Mouse (Mus musculus) embryonic facial prominence, embryonic 13.5 days (tissue): ENCODE data around the gene Eng. TPM values are rescaled to one million over a fixed set of nuclear protein-coding genes. Genes with fewer than 3 reads are reported as not detected.
A peak's percentile ranks its signal among the peaks of the same experiment; 100 is the strongest.

Experiments
- ATAC-seq: fragments of 200-750 bp; cut with Nextera tagmentation; 2 replicates; pipeline ENCODE4 v1.8.0; 2017; ENCODE audit warnings: low read depth; ENCODE audit not compliant: insufficient number of reproducible peaks, insufficient read depth, low FRiP score, low TSS enrichment
- H3K27ac ChIP-seq: fragments of 300-500 bp; sonication (generic); 2 replicates; pipeline ENCODE4 v1.5.1; 2015; ENCODE audit warnings: moderate library complexity, mild to moderate bottlenecking, inconsistent platforms
- H3K27me3 ChIP-seq: fragments of 300-500 bp; sonication (generic); 2 replicates; pipeline ENCODE4 v1.6.1; 2015; ENCODE audit warnings: mild to moderate bottlenecking, inconsistent platforms
- H3K36me3 ChIP-seq: fragments of 300-500 bp; sonication (generic); 2 replicates; pipeline ENCODE4 v1.6.1; 2015; ENCODE audit warnings: mild to moderate bottlenecking, inconsistent platforms
- H3K4me1 ChIP-seq: fragments of 300-500 bp; sonication (generic); 2 replicates; pipeline ENCODE4 v1.6.1; 2015; ENCODE audit warnings: inconsistent platforms
- H3K4me2 ChIP-seq: fragments of 300-500 bp; sonication (generic); 2 replicates; pipeline ENCODE4 v1.6.1; 2015; ENCODE audit warnings: moderate library complexity, mild to moderate bottlenecking, inconsistent platforms
- H3K4me3 ChIP-seq: fragments of 300-500 bp; sonication (generic); 2 replicates; pipeline ENCODE4 v1.5.1; 2015; ENCODE audit warnings: mild to moderate bottlenecking, inconsistent platforms
- H3K9ac ChIP-seq: fragments of 300-500 bp; sonication (generic); 2 replicates; pipeline ENCODE4 v1.6.1; 2015; ENCODE audit warnings: mild to moderate bottlenecking, inconsistent platforms
- H3K9me3 ChIP-seq: fragments of 300-500 bp; sonication (generic); 2 replicates; pipeline ENCODE4 v1.6.1; 2016; ENCODE audit warnings: inconsistent platforms
- WGBS: fragments of 180-500 bp; shearing (Covaris S2); methylation state at CpG from one replicate; pipeline ENCODE4 v1.1.7; 2015; ENCODE audit warnings: mixed read lengths; 5-methylcytosine and 5-hydroxymethylcytosine counted together
- polyA plus RNA-seq: library from polyadenylated mRNA; unstranded; fragments of >200 nt; fragmentation: Nextera tagmentation; extraction: Ambion mirVana; gene quantifications from 2 replicates; pipeline ENCODE4 v1.2.1, GENCODE M21; 2015

Gene Eng
- polyA plus RNA-seq, 1 experiment from 2014 or later = 49.1 TPM

DNA sequence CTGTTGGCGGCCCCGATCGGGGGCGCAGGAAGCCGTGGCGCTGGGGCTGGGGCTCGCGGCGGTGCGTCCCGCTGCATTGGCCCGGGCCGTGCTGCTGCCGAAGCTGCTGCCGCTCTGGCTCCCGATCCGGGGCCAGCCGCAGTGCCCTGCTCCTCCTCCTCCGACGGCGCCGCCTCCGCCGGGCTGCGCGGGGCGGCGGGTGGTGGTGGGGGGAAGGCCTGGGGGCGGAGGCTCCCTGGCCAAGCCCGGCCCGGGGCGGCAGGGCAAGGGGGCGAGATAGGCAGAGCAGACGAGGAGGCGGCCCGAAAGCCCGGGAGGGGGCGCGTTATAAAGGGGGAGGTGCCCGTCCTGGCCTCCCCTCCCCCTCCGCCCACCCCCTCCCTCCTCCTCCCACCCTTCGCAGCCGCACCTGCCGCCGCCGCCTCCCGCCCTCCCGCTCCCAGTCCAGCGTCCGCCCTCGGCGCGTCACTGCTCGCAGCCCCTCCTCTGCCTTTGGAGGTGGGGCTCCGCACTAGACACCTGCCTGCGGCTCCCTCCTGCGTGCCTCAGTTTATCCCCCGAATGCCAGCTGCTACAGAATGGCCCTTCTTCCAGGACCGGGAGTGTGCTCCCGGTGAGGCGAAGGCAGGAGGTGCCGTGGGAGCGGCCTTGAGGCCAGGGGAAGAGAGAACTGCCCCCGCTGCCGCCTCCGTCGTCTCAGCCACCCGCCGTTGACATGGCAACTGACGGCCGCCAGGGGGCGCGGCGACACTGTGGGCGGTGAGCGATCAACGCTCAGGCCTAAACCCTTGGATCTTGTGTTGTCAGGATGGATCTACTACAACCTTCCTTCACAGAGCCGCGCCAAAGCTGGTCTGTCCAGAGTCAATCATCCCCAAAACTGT, 66.8 kb downstream of the Eng start, which contains the start of gene Cdk9:
Gene Cdk9 (minus strand): TSS at position 143 of the 884 bp plus-strand sequence.
- H3K4me2 ChIP-seq = peak within 1 kb of the TSS; percentile 93
- H3K27me3 ChIP-seq = no peaks in the 10 kb centered on the region
- H3K36me3 ChIP-seq = peaks cover 29% of the 10 kb centered on the region
- H3K9ac ChIP-seq = peak within 1 kb of the TSS; percentile 88
- peak within 1 kb of the TSS; percentile 97 for H3K27ac ChIP-seq
- ATAC-seq = peak; percentile 86
- H3K4me1 ChIP-seq = peaks cover 25% of the 10 kb centered on the region
- under 1% methylated on average over 62 of the region's 79 CpGs for WGBS
- no peaks in the 10 kb centered on the region for H3K9me3 ChIP-seq
- peak within 1 kb of the TSS; percentile 87 for H3K4me3 ChIP-seq

DNA sequence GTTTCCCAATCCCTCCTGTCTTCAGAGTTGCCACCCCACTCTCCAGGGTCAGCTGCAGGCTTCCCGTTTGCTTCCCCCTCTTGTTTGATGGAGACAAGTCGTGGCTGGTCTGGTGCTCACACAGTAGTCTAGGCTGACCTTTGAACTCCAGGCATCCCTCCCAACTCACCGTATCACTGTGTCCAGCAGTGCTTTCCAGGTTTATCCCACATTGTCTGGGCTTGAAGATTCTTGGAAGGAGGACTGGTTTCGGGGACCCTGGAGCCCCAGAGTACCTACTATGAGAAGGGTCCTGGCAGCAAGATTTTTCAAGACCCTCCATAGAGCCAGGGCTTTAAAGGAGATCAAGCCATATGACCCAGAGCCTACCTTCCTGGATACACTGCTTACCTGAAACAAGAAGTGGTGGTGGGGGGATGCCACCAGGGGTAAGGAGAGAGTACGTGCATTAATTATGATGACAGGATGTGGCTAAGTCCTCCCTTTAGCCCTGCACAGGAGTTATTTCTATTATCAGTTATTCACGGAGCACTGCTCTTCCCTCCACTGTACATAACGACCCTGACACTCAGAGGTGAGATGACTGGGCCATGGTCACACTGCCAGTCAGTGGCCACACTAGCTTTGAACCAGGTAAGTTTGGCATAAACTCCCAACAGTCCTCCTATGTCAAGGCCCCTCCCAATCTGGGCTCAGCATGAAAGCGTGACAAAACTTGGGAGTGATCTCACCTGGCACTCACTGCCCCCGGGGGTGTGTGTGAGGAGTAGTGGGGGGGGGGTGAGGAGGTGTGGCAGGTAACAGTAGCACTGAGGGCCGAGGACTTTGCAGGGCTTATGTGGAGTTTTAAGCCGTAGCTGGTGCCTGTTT, 68.0 kb downstream of the Eng start:
- H3K4me2 ChIP-seq = peak overlapping the region; percentile 93
- peak overlapping the region; percentile 61; the same call in 1 of the 2 replicates for H3K9ac ChIP-seq
- H3K27me3 ChIP-seq = no peaks in the 10 kb centered on the region
- H3K4me3 ChIP-seq = peak overlapping the region; percentile 87; the same call in 1 of the 2 replicates
- H3K9me3 ChIP-seq = no peaks in the 10 kb centered on the region
- ATAC-seq = no peak
- 51% methylated on average over 11 of the region's 11 CpGs for WGBS
- H3K36me3 ChIP-seq = peaks cover 18% of the 10 kb centered on the region
- peak overlapping the region; percentile 97 for H3K27ac ChIP-seq
- peaks cover 30% of the 10 kb centered on the region for H3K4me1 ChIP-seq

DNA sequence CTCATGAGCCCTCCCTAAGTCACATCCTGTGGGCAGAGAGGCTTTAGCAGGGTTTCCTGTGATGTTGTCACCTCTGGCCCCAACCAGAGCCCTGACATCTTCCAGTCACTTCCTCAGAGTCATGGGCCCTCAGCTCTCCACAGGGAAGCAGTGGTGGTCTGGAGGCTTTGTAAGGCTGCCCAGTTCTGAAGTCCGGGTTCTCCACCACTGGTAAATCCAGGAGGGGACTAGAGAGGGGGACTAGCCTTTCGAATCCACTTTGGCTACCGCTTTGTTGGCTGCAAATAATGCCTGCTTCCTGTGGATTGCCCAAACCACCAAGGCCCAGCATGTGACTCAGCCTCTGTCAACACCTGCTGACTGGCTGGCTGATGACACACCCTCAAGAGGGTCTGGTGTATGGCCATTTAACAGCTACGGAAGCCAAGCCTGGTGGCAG, 68.6 kb downstream of the Eng start:
- Histone ChIP-seq H3K27me3 (no peaks in the 10 kb centered on the region), H3K27ac (no peak overlapping the region; the same call in 1 of the 2 replicates), H3K4me2 (no peak overlapping the region), H3K9me3 (no peaks in the 10 kb centered on the region), H3K36me3 (peaks cover 11% of the 10 kb centered on the region), H3K4me1 (peaks cover 30% of the 10 kb centered on the region), H3K9ac (no peak overlapping the region), H3K4me3 (no peak overlapping the region)
- WGBS = 72% methylated on average over 4 of the region's 4 CpGs
- no peak for ATAC-seq

DNA sequence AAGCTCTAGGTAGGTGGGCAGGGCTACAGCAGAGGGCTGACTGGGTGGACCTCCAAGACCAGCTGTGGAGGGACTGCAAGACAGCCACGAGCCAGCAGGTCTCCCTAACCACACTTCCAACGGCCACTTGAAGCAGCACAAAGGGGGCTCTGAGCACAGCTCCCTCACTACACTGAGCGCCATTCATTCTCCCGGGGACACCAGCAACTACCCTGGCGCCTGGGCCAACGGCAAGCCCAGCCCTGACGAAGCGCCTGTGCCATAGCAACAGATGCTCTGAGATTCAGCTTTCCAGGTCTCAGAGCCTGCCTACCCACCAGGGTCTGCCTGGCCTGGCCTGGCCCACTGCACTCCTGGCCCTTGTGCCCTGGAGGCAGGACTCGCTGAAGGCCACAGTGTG, 72.4 kb downstream of the Eng start:
- Histone ChIP-seq H3K4me3 (no peak overlapping the region), H3K4me1 (peaks cover 40% of the 10 kb centered on the region), H3K4me2 (no peak overlapping the region), H3K9ac (no peak overlapping the region), H3K27me3 (no peaks in the 10 kb centered on the region), H3K27ac (peak overlapping the region; percentile 53), H3K36me3 (no peaks in the 10 kb centered on the region), H3K9me3 (no peaks in the 10 kb centered on the region)
- ATAC-seq = peak; percentile 50
- 40% methylated on average over 9 of the region's 9 CpGs for WGBS

DNA sequence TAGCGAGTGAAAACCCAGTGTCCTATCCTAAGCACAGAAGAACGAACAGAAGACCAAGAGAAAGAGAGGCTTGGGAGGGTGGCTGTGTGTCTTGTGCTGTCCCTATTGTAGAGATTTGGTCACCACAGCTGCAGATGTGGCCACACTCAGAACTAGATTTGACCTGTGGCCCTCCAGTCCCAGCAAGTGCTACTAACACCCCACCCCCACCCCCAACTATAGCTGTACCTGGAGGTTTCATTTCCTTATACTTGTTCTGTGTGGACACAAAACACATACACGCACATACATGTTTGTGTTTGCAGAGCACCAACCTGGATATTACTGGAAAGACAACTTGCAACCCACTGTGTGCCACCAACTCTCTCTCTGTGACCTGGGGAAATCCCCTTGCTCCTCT, 73.7 kb downstream of the Eng start:
- Histone ChIP-seq H3K36me3 (peaks cover 1% of the 10 kb centered on the region; the same call in 1 of the 2 replicates), H3K9ac (no peak overlapping the region), H3K9me3 (no peaks in the 10 kb centered on the region), H3K4me3 (no peak overlapping the region), H3K27me3 (no peaks in the 10 kb centered on the region), H3K4me2 (no peak overlapping the region), H3K4me1 (peaks cover 29% of the 10 kb centered on the region), H3K27ac (peak overlapping the region; percentile 52; the same call in 1 of the 2 replicates)
- no peak for ATAC-seq
- 86% methylated on average over 3 of the region's 3 CpGs for WGBS

DNA sequence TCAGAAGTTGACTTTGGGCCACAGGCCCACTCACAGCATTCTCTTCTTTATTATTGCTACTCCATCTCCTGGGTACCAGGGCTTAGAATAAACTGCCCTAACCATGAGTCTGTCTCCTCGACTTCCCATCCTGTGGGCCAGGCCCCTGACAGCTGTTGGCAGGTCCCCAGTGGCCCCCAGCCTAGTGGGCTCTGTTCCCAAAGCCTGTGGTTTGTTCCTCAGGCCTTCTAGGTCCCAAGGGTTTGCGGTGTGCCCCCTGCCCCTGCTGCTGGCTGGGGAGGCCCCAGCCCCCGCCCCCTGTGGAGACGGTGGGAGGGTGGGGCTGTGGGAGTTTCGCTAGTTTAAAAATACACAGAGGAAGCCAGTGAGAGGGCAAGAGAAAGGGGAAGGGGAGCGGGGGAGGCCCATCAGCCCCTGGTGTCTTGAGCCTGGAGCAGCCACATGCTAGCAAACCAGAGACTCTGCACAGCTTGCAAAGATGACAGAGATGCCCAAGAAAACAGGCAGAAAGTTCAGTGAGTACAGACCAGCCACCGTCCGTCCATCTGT, 74.4 kb downstream of the Eng start, which contains the start of gene Sh2d3c:
Gene Sh2d3c (plus strand): TSS at position 375 of the 549 bp plus-strand sequence.
- peak within 1 kb of the TSS; percentile 53 for H3K4me2 ChIP-seq
- 32% methylated on average over 8 of the region's 8 CpGs for WGBS
- ATAC-seq = 0 out of 2 replicates have a peak, but pooled peaks have one; percentile 35

DNA sequence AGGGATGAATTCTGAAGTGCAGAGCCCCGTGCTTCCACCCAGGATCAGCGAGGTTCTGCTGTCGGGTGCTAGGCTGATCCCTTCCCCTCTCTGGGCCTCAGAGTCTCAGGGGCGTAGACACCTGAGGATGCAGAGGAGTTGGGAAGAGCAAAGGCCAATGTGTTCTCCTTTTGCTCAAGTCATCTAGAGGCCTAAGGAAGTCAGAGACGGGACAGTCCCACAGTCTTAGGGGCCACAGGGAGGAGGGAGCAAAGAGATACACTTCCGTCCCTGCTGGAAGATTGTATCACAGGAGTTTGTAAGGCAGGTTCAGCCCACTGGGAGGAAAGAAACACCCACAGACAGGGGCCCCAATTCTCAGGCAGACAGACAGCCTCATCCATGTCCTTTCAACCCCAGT, 75.7 kb downstream of the Eng start:
- Histone ChIP-seq H3K9ac (peak overlapping the region; percentile 27; the same call in 1 of the 2 replicates), H3K4me1 (peaks cover 30% of the 10 kb centered on the region), H3K4me3 (0 out of 2 replicates have a peak overlapping the region, but pooled peaks have one; percentile 30), H3K9me3 (no peaks in the 10 kb centered on the region), H3K27me3 (no peaks in the 10 kb centered on the region), H3K4me2 (peak overlapping the region; percentile 53), H3K27ac (no peak overlapping the region), H3K36me3 (peaks cover 8% of the 10 kb centered on the region; the same call in 1 of the 2 replicates)
- 50% methylated on average over 6 of the region's 6 CpGs for WGBS
- no peak for ATAC-seq

More for the DNA sequence above, 74.4 kb downstream of the Eng start, which contains the start of gene Sh2d3c:
- Histone ChIP-seq H3K4me3 (peak within 1 kb of the TSS; percentile 30), H3K36me3 (peaks cover 8% of the 10 kb centered on the region; the same call in 1 of the 2 replicates), H3K9me3 (no peaks in the 10 kb centered on the region), H3K27ac (peak within 1 kb of the TSS; percentile 52), H3K9ac (peak within 1 kb of the TSS; percentile 41), H3K4me1 (peaks cover 28% of the 10 kb centered on the region), H3K27me3 (no peaks in the 10 kb centered on the region)

DNA sequence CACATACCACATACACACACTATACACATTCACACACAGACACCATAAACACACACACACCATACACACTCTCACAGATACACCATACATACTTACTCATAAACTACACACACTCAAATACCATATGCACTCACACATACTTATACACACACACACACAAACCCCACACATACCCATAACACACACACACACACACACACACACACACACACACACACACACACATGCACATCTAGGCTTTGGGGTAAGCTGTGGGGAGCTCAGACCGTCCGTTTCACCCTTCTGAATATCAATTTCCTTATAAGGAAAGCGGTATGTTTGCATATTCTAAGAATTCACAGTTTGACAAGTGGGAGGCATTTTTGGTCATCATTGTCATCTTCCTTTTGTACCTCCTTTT, 76.2 kb downstream of the Eng start:
- Histone ChIP-seq H3K36me3 (peaks cover 8% of the 10 kb centered on the region; the same call in 1 of the 2 replicates), H3K27me3 (no peaks in the 10 kb centered on the region), H3K27ac (no peak overlapping the region), H3K4me3 (no peak overlapping the region), H3K9ac (no peak overlapping the region), H3K4me2 (no peak overlapping the region), H3K9me3 (no peaks in the 10 kb centered on the region), H3K4me1 (peaks cover 32% of the 10 kb centered on the region)
- no peak for ATAC-seq
- 70% methylated on average over 3 of the region's 3 CpGs for WGBS

DNA sequence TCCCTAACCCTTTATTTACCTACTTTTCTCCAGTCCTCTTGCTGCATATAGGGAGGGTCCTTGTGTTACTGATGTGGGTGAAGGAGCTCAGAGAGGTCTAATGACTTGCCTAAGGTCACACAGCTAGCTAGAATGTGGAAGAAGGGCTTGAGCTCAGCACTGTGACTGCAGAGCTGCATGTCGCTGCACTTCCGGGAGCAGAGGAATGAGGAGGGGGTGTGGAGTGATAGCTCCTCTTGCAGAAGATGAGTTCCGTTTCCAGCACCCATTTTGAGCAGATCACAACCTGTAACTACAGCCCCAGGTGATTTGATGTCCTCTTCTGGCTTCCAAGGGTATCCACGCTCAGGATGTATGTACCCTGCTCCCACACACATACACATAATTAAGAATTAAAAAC, 77.8 kb downstream of the Eng start:
- Histone ChIP-seq H3K36me3 (peaks cover 8% of the 10 kb centered on the region; the same call in 1 of the 2 replicates), H3K4me1 (peaks cover 36% of the 10 kb centered on the region), H3K27ac (no peak overlapping the region), H3K9ac (no peak overlapping the region), H3K4me3 (no peak overlapping the region), H3K4me2 (no peak overlapping the region), H3K9me3 (no peaks in the 10 kb centered on the region), H3K27me3 (no peaks in the 10 kb centered on the region)
- 84% methylated on average over 4 of the region's 4 CpGs for WGBS
- no peak for ATAC-seq

DNA sequence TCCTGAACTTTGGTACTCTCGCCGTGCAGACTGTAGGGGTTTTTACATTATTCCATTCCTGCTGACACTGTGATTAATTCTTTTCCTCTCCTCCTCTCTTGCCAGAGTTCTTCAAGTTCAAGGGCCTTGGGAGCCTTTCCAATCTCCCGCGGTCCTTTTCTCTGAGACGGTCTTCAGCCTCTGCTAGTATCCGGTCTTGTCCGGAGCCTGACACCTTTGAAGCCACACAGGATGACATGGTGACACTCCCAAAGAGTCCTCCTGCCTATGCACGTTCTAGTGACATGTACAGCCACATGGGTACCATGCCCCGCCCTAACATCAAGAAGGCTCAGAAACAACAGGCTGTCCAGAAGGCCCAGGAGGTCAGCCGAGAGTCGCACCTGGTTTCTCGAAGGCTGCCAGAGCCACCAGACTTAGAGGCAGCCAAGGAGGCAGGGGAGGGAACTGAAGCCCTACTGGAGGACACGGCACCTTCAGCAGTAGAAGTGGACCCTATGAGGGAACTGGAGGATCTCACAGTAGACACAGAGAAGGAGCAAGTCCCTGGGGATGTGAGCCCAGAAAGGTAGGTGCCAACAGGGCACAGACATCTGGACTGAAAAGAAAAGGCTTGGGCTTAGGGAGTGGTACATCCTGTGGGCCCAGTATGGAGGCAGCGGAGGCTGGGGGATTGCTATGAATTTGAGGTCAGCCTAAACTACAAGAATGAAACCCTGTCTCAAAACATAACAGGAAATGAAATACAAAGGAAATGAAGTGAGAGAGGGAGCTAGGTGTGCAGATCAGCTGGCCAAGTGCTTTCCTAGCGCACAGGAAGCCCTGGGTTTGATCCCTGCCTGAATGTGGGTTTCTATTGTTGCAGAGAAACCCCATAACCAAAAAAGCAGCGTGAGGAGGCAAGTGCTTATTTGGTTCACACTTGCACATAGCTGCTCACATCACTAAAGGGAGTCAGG, 78.7 kb downstream of the Eng start:
- H3K27ac ChIP-seq = no peak overlapping the region
- H3K4me2 ChIP-seq = no peak overlapping the region
- peaks cover 43% of the 10 kb centered on the region for H3K4me1 ChIP-seq
- no peak overlapping the region for H3K9ac ChIP-seq
- no peaks in the 10 kb centered on the region for H3K27me3 ChIP-seq
- H3K4me3 ChIP-seq = no peak overlapping the region
- ATAC-seq = no peak
- H3K36me3 ChIP-seq = peaks cover 8% of the 10 kb centered on the region; the same call in 1 of the 2 replicates
- WGBS = 83% methylated on average over 16 of the region's 16 CpGs
- no peaks in the 10 kb centered on the region for H3K9me3 ChIP-seq
